Mouse (Mus musculus): ENCODE results near the gene Tbc1d9.

- TF ChIP-seq POLR2A (IDR thresholded peaks at IDR 0.05; ENCODE audit: borderline replicate concordance, extremely low read depth, low read depth, low read length) (no peak), CTCF (IDR thresholded peaks at IDR 0.05; ENCODE audit: insufficient read depth, low read length) (no peak)
Observed at GRCm38 (mm10) chr8:83155110-83155509, 10.0 kb upstream of the Tbc1d9 start.
